Mouse (Mus musculus): ENCODE measurements around the gene Gucy2d.

Gene Gucy2d

DNA sequence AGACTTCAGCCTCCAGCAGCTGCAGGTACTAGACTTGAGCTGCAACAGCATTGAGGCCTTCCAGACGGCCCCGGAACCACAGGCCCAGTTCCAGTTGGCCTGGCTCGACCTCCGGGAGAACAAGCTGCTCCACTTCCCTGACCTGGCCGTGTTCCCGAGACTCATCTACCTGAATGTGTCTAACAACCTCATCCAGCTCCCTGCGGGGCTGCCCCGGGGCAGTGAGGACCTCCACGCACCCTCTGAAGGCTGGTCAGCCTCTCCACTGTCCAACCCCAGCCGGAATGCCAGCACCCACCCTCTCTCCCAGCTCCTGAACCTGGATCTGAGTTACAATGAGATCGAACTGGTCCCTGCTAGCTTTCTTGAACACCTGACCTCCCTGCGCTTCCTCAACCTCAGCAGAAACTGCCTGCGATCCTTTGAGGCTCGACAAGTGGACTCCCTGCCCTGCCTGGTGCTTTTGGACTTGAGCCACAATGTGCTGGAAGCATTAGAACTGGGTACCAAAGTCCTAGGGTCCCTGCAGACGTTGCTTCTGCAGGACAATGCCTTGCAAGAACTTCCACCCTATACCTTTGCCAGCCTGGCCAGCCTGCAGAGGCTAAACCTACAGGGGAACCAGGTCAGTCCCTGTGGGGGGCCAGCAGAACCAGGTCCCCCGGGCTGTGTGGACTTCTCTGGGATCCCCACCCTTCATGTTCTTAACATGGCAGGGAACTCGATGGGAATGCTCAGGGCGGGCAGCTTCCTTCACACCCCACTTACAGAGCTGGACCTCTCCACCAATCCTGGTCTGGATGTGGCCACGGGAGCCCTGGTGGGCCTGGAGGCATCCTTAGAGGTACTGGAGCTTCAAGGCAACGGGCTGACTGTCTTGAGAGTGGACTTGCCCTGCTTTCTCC, 58.7 kb downstream of the Gucy2d start:
- in situ Hi-C loops (cut with MboI; ENCODE audit: low pct_unique_long_range_greater_than_20kb in 1 of 2, low sequenced_read_pairs in 2 of 2, unreplicated experiment in 1 of 2) = loop anchor here (25.0 kb wide), 2 partner anchors 338 to 588 kb away; partner anchors contain the start of gene Wnt11 (in 1 of the 2)

DNA sequence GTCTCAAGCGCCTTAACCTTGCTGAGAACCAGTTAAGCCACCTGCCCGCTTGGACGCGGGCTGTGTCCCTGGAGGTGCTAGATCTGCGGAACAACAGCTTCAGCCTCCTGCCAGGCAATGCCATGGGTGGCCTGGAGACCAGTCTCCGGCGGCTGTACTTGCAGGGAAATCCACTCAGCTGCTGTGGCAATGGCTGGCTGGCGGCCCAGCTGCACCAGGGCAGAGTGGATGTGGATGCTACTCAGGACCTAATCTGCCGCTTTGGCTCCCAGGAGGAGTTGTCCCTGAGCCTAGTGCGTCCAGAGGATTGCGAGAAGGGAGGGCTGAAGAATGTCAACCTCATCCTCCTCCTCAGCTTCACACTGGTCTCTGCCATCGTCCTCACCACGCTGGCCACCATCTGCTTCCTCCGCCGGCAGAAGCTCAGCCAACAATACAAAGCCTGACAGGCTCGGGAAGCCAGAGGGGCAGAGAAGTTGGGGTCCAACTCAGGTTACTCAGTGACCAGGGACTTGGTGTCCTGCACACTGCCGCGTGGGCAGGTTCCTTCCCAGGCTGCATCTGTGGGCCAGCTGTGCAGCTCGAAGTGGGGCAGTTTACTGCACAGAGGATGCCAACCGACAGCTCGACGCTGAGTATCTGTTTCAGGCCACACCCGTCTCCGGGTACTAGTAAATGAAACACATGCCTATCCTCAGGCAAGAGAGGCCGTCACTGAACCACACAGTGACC, 59.5 kb downstream of the Gucy2d start:
- in situ Hi-C loops (cut with MboI; ENCODE audit: low pct_unique_long_range_greater_than_20kb in 1 of 2, low sequenced_read_pairs in 2 of 2, unreplicated experiment in 1 of 2) = loop anchor here (25.0 kb wide), 2 partner anchors 338 to 588 kb away; partner anchors contain the start of gene Wnt11 (in 1 of the 2)

DNA sequence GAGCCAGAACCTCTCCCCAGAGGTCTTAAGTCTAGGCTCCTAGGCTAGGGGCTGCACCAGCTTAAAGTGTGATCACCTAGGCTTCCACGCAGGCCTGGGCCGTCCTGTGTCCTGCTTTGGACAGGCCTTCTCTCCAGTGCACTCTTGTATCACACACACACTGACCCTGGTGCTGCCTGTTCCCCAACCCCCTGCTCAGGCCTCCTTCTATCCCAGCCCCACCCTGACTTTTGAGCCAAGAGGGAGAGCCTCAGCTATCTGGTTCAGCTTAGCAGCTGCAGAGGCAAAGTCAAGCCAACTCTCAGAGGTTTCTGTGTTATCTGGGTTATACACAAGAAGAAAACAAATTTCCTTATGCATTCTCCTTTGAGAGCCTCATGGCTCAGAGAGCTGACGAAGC, 60.3 kb downstream of the Gucy2d start:
- in situ Hi-C loops (cut with MboI; ENCODE audit: low pct_unique_long_range_greater_than_20kb in 1 of 2, low sequenced_read_pairs in 2 of 2, unreplicated experiment in 1 of 2) = no loop called here

DNA sequence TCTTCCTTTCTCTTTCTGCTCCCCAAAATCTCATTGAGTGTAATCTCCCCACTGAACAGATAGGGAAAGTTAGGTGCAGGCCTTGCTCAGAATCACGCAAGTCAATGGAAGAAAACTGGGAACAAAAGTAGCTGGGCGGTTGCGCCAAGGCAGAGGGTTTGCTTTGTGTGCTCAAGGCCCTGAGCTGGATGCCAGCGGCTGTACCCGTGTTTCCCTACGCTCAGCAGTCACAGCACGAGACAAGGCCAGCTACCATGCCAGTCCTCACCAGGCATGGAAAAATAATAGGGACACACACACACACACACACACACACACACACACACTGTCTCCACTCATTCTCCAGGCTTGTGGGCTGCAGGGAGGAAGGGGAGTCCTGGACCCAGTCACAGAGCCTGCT, 60.9 kb downstream of the Gucy2d start:
- in situ Hi-C loops (cut with MboI; ENCODE audit: low pct_unique_long_range_greater_than_20kb in 1 of 2, low sequenced_read_pairs in 2 of 2, unreplicated experiment in 1 of 2) = no loop called here

DNA sequence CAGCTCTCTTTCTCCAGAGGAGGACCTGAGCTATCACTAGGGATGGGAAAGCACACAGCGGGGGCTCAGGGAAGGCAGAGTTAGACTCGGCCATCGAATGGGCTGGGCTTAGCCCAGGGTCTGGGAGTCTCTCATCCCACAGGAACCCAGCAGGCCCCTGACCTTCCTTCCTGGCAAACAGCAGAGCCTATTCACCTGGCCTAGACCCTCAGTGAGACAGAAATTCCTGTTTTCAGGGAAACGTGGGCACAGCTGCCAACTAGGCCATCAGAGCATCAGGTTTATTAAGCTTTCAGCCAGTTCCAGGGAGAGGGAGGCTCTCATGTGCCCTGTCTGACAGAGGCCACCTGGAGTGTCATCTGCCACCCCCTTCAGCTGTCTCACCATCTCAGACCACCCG, 62.7 kb downstream of the Gucy2d start:
- in situ Hi-C loops (cut with MboI; ENCODE audit: low pct_unique_long_range_greater_than_20kb in 1 of 2, low sequenced_read_pairs in 2 of 2, unreplicated experiment in 1 of 2) = no loop called here

DNA sequence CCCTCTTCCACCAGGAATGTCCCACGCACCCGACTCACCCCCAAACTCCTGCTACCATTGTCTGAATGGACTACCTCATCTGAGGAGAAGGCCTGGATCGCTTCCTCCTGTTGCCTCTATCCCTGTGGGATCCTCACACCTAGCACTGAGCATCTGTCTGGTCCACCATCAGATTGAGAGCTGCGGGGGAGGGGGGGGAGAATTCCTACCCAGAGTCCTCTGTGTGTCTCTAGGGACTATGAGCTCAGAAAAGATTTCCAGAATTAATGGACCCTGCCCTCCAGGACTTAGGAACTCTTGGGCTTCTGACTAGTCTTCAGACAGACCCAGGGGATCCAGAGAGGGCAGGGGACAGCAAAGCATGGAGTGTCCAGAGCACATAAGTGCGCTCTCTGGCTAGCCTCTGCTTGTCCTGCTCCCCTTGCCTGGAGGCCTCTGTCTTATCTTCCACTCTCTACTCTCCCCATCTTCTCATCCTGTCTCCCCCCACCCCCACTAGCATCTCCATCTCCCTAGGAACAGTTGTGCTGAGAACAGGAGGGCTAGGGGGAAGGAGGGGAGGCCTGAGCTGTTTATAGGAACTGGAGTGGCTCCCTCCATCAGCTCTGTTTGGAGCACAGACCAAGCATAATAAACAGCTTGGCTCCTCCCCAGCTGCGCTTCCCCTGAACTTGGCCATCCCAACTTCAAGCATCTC, 63.9 kb downstream of the Gucy2d start:
- in situ Hi-C loops (cut with MboI; ENCODE audit: low pct_unique_long_range_greater_than_20kb in 1 of 2, low sequenced_read_pairs in 2 of 2, unreplicated experiment in 1 of 2) = no loop called here

DNA sequence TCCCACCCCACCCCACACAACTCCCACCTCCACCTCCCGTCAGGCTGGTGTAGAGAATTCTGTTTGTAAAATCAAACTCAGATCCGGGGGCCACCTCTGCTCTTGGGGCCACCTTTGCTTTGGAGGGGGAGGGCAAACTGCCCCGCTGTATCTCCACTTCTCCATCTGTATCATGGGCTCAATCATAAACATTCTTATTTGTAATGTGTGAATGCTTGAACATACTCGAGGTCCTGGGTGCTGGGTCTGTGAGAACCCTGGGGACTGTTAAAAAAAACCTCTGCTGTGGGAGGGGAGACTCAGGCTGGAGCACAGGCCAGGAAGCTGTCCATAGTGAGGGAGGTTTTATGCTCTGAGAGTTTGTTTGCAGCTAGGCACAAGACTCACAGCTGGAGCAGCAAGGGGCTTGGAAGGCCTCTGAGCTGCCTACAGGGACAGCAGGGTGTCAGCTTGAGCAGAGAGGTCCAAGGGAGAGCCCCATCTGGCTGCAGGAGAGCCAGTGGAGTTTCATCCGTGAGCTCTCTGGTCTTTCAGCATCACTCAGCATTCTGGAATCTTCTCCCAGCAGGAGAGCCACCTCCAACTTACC, 64.6 kb downstream of the Gucy2d start:
- in situ Hi-C loops (cut with MboI; ENCODE audit: low pct_unique_long_range_greater_than_20kb in 1 of 2, low sequenced_read_pairs in 2 of 2, unreplicated experiment in 1 of 2) = no loop called here

DNA sequence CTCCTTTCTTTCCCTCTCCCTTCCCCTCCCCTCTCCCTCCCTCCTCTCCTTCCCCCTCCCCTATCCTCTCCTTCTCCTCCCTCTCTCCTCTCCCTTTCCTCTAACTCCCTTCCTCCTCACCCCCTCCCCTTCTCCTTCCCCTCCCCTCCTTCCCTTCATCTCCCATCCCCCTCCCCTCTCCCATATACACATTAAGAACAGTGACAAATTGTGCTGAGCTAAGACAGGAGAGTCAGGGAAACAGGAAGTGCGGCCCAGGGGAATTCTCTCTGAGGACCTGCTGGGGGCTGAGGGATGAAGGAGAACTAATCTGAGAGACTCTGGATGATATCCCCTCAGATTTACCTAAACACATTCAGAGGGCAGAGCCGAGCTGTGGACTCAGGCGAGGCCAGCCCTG, 65.4 kb downstream of the Gucy2d start:
- in situ Hi-C loops (cut with MboI; ENCODE audit: low pct_unique_long_range_greater_than_20kb in 1 of 2, low sequenced_read_pairs in 2 of 2, unreplicated experiment in 1 of 2) = no loop called here

DNA sequence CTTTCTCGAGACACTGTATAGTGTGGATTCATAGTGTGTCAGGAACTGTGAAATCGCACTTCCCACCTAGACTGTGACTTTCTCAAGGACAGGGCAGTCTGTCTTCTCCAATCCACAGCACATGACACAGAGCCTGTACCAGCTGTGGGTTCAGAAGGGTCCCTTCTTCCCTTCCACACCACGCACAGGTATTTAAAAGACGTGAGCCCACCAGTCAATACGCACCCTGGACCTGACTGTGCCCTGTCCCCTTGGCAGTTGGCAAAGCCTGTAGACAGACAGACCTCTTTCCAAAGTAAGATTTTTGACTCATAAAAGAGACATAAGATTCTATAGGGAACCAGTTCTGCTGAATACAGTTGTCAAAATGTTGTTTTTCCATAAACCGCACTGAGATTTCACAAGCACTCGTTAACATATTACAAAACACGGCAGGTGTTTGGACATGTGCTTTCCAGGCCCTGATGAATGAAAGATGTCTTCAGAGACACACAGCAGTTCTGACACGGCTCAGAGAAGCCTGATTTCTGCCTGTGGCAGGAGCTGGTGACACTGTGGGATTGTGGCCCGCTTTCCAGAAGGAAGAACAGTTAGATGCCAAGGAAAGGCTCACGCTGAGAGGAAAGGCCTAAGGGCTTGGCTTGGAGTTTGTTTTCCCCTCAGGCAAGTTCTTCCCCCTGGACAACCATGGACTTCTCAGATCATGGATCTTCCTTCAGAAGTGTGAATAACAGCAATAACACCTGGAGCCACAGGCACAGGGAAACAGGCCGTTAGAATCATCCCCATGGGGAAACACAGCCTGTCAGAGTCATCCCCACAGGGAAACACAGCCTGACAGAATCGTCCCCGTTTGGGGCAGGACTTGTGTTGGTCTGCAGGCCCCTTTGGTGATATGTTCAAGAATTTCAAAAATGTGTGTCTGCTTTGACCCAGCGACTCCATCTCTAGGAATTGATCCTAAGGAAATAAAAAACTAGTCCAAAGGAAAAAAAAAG, 71.0 kb downstream of the Gucy2d start:
- in situ Hi-C loops (cut with MboI; ENCODE audit: low pct_unique_long_range_greater_than_20kb in 1 of 2, low sequenced_read_pairs in 2 of 2, unreplicated experiment in 1 of 2) = no loop called here

DNA sequence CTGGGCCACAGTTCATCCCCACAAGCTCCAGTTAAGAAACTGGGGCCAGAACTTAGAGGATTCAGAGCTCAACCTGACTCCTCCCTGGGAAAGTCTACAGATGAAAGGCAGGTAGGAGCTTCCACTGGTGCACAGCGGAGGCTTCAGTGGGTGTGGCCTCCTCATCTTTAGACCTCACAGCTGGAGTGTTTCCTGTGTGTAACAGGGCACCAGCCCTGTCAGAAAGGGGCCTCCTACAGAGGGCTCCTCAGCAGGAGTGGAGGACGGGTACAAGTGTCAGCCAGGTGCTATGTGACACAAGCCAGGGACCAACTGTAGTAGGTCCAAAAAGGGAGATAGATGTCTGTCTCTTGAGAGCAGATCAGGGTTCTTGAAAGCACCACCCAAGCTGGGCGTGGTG, 73.0 kb downstream of the Gucy2d start:
- in situ Hi-C loops (cut with MboI; ENCODE audit: low pct_unique_long_range_greater_than_20kb in 1 of 2, low sequenced_read_pairs in 2 of 2, unreplicated experiment in 1 of 2) = no loop called here

DNA sequence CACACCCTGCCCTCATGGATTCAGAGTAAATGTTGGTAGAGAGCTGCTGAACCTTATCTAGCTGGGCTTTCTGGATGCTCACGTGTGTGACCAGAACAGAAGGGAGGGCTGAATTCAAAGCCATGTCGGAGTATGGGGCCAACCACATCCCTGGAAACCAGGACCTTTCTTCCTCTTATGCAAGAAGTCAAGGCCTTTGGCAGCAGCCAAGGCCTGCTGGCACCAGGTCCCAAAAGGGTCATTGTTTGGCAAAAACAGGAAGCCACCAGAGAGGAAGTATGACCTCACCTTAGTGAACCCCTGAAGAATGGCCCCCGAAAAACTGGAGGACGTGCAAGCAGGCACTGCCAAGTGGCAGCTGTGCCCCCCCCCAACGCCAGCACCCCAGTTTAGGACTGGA, 82.4 kb downstream of the Gucy2d start:
- in situ Hi-C loops (cut with MboI; ENCODE audit: low pct_unique_long_range_greater_than_20kb in 1 of 2, low sequenced_read_pairs in 2 of 2, unreplicated experiment in 1 of 2) = no loop called here

DNA sequence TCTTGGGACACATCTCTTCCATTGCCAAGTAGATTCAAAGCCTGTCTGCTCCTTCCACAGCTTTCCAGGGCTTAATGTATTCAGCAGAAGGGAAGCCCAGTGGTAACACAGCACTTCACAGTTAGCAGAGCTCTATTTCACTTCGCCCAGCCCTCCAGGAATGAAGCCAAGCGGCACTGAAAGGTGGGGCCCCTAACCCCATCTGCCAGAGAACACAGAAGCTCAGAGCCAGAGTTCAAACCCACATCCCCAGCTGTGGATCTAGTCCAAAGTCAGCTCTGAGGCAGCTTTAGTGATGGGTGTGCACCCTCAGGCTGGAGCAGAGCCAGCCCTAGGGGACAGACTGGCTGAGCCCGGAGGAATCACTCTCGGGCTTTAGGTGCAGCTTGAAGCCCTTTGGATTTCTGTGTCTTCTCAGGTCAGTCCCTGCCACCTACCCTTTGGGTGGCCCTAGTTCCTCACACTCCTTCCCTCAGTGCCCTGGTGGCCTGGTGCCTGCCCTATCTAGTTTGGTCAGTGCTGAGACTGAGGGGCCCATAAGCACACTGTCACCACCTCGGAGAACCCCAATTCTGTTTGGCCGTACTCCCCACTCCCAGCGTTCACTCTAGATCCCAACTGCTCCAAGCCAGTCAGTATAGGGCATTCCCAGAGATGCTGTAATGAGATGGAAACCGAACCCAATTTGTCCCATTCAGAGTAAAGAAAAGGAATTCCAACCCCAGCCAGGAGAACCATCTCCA, 83.0 kb downstream of the Gucy2d start:
- in situ Hi-C loops (cut with MboI; ENCODE audit: low pct_unique_long_range_greater_than_20kb in 1 of 2, low sequenced_read_pairs in 2 of 2, unreplicated experiment in 1 of 2) = no loop called here

DNA sequence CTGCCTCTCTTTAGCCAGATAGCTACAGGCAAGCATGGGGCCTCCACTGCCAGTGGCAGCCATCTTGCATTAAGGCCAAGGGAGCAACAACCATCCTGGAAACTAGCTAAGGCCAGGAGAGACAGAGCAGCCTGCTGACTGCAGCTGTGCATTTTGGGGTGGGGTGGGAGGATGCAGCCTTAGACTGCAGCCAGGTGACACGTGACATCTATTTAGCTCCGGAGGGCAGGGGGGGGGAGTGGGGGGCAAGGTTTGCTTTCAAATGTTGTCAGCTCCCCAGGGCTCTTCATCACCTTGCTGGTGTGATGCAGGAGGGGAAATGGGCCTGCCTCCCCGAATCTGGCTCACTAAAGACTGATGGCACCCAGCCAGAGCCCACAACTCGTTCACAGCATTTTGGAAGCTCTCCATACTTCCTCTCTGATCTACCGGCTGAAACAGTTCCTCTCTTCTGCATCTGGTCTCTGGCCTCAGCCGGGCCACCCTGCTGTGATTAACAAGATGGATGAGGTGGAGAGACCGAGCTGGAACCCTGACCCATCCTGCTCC, 83.7 kb downstream of the Gucy2d start:
- in situ Hi-C loops (cut with MboI; ENCODE audit: low pct_unique_long_range_greater_than_20kb in 1 of 2, low sequenced_read_pairs in 2 of 2, unreplicated experiment in 1 of 2) = no loop called here

DNA sequence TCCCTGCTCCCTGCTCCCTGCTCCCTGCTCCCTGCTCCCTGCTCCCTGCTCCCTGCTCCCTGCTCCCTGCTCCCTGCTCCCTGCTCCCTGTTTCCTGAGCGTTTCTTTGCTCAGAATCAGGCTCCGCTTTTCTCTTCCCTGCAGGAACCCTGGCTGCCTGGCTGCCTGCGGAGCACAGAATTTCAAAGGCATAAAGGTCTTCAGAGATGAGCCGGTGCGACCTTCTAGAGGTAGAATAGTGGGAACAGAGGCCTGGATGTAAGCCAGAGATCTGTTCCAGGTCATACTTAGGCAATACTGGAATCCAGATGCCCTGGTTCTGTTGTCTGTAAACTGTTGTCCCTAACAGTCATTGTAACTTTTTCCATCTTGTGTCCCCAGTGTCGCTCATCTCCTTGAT, 84.2 kb downstream of the Gucy2d start:
- in situ Hi-C loops (cut with MboI; ENCODE audit: low pct_unique_long_range_greater_than_20kb in 1 of 2, low sequenced_read_pairs in 2 of 2, unreplicated experiment in 1 of 2) = no loop called here

DNA sequence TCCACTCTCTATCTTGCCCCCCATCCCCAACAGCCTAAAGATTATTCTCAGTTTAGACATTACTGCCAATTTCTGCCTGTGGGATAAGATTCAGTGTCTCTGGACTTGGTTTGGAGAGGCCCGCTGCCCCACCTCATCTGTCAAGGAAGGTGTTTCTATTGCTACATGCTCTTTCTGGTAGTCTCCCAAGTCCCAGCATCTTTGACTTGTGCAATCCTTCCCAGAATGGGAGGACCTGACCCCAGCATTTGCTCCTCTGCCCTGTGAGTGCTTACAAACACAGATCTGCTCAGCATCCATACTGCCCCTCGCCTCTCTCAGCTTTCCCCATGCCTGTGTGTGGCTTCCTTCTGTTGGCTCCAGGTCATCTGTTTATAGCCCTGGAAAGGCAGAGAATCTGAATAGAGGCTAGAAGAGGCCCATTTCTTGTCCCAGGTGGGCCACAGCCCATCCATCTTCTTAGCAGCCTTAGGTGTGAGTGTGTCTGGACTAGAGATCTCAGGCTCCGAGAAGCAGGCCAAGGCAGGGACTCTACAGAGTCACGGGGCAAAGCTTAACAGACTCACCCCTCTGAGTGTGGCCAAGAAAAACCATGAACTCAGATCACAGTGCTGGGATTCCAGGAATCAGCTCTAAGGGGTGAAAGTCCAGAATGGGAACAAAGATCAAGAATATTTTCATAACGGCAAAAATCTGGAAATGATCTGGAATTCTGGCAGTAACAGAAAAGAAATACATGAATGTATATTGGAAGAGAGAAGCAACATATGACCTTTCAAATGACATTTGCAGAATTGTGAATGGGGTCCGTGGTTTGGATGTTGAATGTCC, 84.9 kb downstream of the Gucy2d start:
- in situ Hi-C loops (cut with MboI; ENCODE audit: low pct_unique_long_range_greater_than_20kb in 1 of 2, low sequenced_read_pairs in 2 of 2, unreplicated experiment in 1 of 2) = no loop called here

All from mouse embryonic stem cell (cell line).